Mouse (Mus musculus) E14TG2a.4 (cell line): ENCODE measurements at regions not wholly inside any gene's neighbourhood (a gene's known extent, or its start where the extent isn't known, plus 50 kb on each side); places are given as distances from the start of the nearest gene placed in this dataset.
A peak's percentile ranks its signal among the peaks of the same experiment; 100 is the strongest.
"Not testable (repeated sequence)": the region's sequence is repeated elsewhere in the genome, so short reads cannot be mapped to it uniquely, and the experiment has no call there.

Experiments used
- H3K27me3 ChIP-seq: 2 replicates; pipeline ENCODE4 v1.6.1; 2014; ENCODE audit warnings: low read length, control low read depth; ENCODE audit not compliant: insufficient read depth
- H3K36me3 ChIP-seq: 2 replicates; pipeline ENCODE4 v1.6.1; 2014; ENCODE audit warnings: low read length, control low read depth; ENCODE audit not compliant: insufficient read depth
- H3K4me1 ChIP-seq: replicated peaks from 2 replicates; pipeline ENCODE4 v1.6.1; 2014; ENCODE audit warnings: low read depth, low read length, control low read depth
- H3K4me3 ChIP-seq: replicated peaks from 2 replicates; pipeline ENCODE4 v1.5.1; 2014; ENCODE audit warnings: mild to moderate bottlenecking, low read length
- H3K9me3 ChIP-seq: 2 replicates; pipeline ENCODE4 v1.6.1; 2014; ENCODE audit warnings: low read length, control low read depth
- CTCF ChIP-seq: conservative IDR thresholded peaks from 2 replicates; pipeline ENCODE4 v1.5.1; 2014; ENCODE audit warnings: low read length
- NANOG ChIP-seq: IDR thresholded peaks from 2 replicates; pipeline ENCODE4 v1.6.1; 2014; ENCODE audit warnings: borderline replicate concordance, low read length, mixed read lengths
- POU5F1 ChIP-seq: IDR thresholded peaks from 2 replicates; pipeline ENCODE4 v1.6.1; 2014; ENCODE audit warnings: low read length, borderline replicate concordance

GRCm38 (mm10) chr10:120284785-120285184, 57.9 kb downstream of the Llph start:
- H3K4me3 ChIP-seq: no peak overlapping the region
- peaks cover 4% of the 10 kb centered on the region; the same call in 1 of the 2 replicates for H3K4me1 ChIP-seq
- no peak for TF ChIP-seq CTCF
- no peak for TF ChIP-seq NANOG
- no peak for TF ChIP-seq POU5F1
- H3K27me3 ChIP-seq: peaks cover 7% of the 10 kb centered on the region; the same call in 1 of the 2 replicates
- no peaks in the 10 kb centered on the region for H3K36me3 ChIP-seq
- no peaks in the 10 kb centered on the region for H3K9me3 ChIP-seq

DNA sequence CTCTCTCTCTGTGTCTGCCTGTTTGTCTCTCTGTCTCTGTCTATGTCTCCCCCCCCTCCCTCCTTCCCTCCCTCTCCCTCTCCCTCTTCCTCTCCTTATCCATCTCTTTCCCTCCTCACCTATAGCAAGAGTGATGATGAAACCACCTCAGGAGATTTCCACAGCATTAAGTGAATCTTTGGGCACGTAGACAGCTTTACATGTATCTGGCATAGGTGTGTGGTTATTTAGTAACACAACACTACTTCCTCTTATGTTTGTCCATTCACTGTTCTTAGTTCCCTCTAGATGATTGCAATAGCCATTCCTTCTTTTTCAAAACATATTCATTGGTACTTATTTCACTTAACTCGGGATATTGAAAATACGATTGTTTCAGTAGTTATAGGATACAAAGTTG, 65.0 kb downstream of the Llph start:
- TF ChIP-seq POU5F1 (no peak), NANOG (no peak), CTCF (no peak)
- Histone ChIP-seq H3K36me3 (no peaks in the 10 kb centered on the region), H3K4me1 (peaks cover 9% of the 10 kb centered on the region; the same call in 1 of the 2 replicates), H3K4me3 (no peak overlapping the region), H3K27me3 (peaks cover 2% of the 10 kb centered on the region; the same call in 1 of the 2 replicates), H3K9me3 (no peaks in the 10 kb centered on the region)

DNA sequence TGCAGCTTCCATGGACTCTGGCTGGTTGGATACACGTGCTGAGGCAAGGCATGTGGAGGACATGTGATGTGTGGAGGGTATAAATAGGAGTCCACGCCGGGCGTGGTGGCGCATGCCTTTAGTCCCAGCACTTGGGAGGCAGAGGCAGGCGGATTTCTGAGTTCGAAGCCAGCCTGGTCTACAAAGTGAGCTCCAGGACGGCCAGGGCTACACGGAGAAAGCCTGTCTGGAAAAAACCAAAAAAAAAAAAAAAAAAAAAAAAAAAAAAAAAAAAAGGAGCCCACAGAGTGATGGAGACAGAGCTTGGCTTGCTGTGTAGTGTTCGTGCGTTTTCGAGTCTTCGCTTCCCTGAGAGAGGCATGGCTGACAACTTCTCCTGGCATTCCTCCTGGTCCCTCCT, 66.5 kb downstream of the Llph start:
- H3K27me3 ChIP-seq, H3K36me3 ChIP-seq, H3K4me1 ChIP-seq, H3K4me3 ChIP-seq, H3K9me3 ChIP-seq: not testable (repeated sequence)

DNA sequence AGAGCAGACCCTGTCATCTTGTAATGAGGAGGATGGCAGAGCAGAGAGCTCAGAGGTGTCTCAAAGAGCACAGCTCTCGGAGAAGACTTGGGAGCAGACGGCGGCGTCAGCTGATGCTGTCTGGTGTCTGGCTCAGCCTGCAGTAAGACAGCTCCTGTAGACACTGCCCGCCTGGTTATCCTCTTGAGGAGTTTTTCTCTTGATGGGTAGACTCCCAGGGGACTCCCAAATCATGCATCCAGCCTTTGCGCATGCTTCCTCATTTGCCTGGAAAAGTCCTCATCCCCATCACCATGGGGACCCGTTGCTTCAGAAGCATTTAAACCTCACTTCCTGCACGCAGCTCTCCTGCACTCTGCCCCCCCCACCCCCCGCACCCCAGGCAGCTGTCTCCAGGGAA, 67.6 kb downstream of the Llph start:
- TF ChIP-seq CTCF: no peak
- TF ChIP-seq POU5F1: no peak
- TF ChIP-seq NANOG: no peak

DNA sequence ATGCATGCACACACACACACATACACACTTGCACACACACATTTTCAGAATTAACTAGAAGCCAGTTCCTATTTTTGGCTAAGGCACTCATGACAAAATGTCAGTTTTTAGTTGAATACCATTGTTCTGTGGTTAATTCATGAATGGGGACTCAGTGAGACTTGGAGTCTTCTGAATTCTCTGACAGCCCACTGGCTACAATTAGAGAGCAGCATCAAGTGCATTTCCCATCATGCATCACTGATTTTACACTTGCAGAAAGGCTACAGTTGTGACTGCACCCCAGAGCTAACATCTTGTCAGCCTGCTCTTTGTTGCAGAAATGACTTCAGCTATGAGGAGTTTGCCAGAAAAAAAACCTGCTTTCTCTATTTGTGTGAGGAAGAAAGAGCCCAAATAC, 70.4 kb downstream of the Llph start:
- Histone ChIP-seq H3K36me3 (no peaks in the 10 kb centered on the region), H3K27me3 (peaks cover 9% of the 10 kb centered on the region), H3K4me1 (peaks cover 5% of the 10 kb centered on the region; the same call in 1 of the 2 replicates), H3K4me3 (no peak overlapping the region), H3K9me3 (no peaks in the 10 kb centered on the region)
- TF ChIP-seq CTCF (no peak), NANOG (no peak), POU5F1 (no peak)

More for the DNA sequence above, 67.6 kb downstream of the Llph start:
- no peak overlapping the region for H3K4me3 ChIP-seq
- H3K4me1 ChIP-seq: peaks cover 5% of the 10 kb centered on the region; the same call in 1 of the 2 replicates
- peaks cover 9% of the 10 kb centered on the region for H3K27me3 ChIP-seq
- H3K36me3 ChIP-seq: no peaks in the 10 kb centered on the region
- H3K9me3 ChIP-seq: no peaks in the 10 kb centered on the region

- no peak overlapping the region for H3K4me3 ChIP-seq
- peaks cover 9% of the 10 kb centered on the region for H3K27me3 ChIP-seq
- H3K36me3 ChIP-seq: no peaks in the 10 kb centered on the region
- no peak for TF ChIP-seq NANOG
- no peak for TF ChIP-seq POU5F1
- TF ChIP-seq CTCF: no peak
- H3K4me1 ChIP-seq: peaks cover 5% of the 10 kb centered on the region; the same call in 1 of the 2 replicates
- no peaks in the 10 kb centered on the region for H3K9me3 ChIP-seq
Measured at GRCm38 (mm10) chr10:120298293-120298927, 71.5 kb downstream of the Llph start.

DNA sequence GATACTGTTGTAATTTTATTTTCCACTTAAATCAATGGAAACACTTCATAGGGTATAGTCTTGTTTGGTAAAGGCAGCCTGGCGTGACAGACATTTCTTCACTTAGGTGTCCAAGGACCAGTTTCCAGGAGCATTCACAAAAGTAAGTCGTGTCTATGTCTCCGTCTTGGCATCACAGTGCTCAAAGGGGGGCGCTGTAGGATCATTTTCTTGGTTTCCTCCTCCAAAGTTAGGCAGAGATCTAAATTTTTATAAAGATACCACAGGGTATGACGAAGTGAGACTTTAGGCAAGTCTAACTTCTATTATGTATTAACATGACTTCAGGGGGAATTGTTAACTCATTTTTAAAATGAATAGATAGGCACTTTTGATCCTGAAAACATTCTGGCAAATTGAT, 79.1 kb downstream of the Llph start:
- no peak for TF ChIP-seq NANOG
- peak; percentile 28 for TF ChIP-seq CTCF

DNA sequence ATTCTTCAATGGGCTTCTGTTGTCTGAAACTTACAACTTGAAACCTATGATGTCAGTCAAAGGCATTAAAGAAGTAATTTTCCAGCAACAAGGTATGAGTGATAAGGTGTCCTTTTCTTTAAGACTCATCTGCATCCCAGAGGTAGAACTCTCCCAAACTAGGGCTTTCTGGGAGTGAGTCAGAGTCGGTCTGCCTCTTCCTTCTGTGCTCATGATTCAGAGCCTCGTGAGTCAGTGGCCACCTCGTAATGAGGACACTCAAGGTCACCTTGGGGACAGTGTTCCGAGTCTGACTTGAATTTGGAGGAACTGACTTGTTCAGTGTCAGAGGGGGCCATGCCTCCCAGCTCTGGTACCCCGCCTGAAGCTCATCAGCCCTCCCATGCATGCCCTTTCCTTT, 81.8 kb downstream of the Llph start:
- H3K4me3 ChIP-seq: no peak overlapping the region
- no peaks in the 10 kb centered on the region for H3K9me3 ChIP-seq
- H3K4me1 ChIP-seq: no peaks in the 10 kb centered on the region
- no peaks in the 10 kb centered on the region for H3K36me3 ChIP-seq
- H3K27me3 ChIP-seq: peaks cover 14% of the 10 kb centered on the region
- no peak for TF ChIP-seq POU5F1
- no peak for TF ChIP-seq CTCF

More for the DNA sequence above, 79.1 kb downstream of the Llph start:
- no peaks in the 10 kb centered on the region for H3K4me1 ChIP-seq
- no peaks in the 10 kb centered on the region for H3K36me3 ChIP-seq
- peaks cover 15% of the 10 kb centered on the region for H3K27me3 ChIP-seq
- no peak overlapping the region for H3K4me3 ChIP-seq
- H3K9me3 ChIP-seq: no peaks in the 10 kb centered on the region
